In genomic region chr6:140337897-140338749, GRCm38 (mm10) we compare ENCODE assay signal across 8 mouse cellular contexts.
DNase-seq lines count a peak whose midpoint lies in the region; ATAC-seq and TF ChIP-seq lines count a peak whose summit lies in the region.

No protein-coding gene starts in this region.

- no peaks in the 10 kb centered on the region for H3K9me3 ChIP-seq in heart, embryonic 15.5 days (replicated peaks)
- H3K9me3 ChIP-seq in neural tube, embryonic 15.5 days (replicated peaks), result no peaks in the 10 kb centered on the region

- no peak for TF ChIP-seq CTCF in cerebellum, adult 2 months (IDR thresholded peaks at IDR 0.05; ENCODE audit: borderline replicate concordance, insufficient read depth, low read depth, low read length)

- peak overlapping the region; percentile 5 for H3K4me3 ChIP-seq in cerebellum, adult 2 months (replicated peaks; ENCODE audit: insufficient read depth, low read depth, low read length)
- H3K4me3 ChIP-seq in heart, embryonic 15.5 days, result peak overlapping the region; percentile 24
- peak overlapping the region; percentile 16 for H3K4me3 ChIP-seq in neural tube, embryonic 15.5 days (replicated peaks)

- no peak for DNase-seq in cerebellum, adult 2 months
- no peak for DNase-seq in cerebellum, adult 11-12 months
- peak; percentile 36 for DNase-seq in Muller cell, postnatal 12 days (ENCODE audit: inconsistent ontology term)
- DNase-seq in kidney, postnatal 25 days, result peak; percentile 57 to 64
- DNase-seq in ovary, adult 18-20 months (ENCODE audit: low spot score), result no peak
- no peak for DNase-seq in cerebellum, postnatal 4 days (ENCODE audit: low spot score in 2 of 2)

- no peaks in the 10 kb centered on the region; the same call in none of the 2 replicates for H3K4me1 ChIP-seq in cerebellum, adult 2 months (ENCODE audit: control insufficient read depth, insufficient read depth, low read length)
- H3K4me1 ChIP-seq in heart, embryonic 15.5 days (replicated peaks), result peaks cover 10% of the 10 kb centered on the region
- peaks cover 28% of the 10 kb centered on the region for H3K4me1 ChIP-seq in neural tube, embryonic 15.5 days

- TF ChIP-seq POLR2A in cerebellum, adult 2 months (IDR thresholded peaks at IDR 0.05; ENCODE audit: borderline replicate concordance, insufficient read depth, low read length), result no peak

- 15% methylated on average over 19 of the region's 19 CpGs for WGBS in cerebellum, adult 2 months
- WGBS in heart, embryonic 15.5 days, result 35% methylated on average over 19 of the region's 19 CpGs
- 26% methylated on average over 19 of the region's 19 CpGs for WGBS in neural tube, embryonic 15.5 days

- no peak overlapping the region for H3K9ac ChIP-seq in heart, embryonic 15.5 days
- no peak overlapping the region for H3K9ac ChIP-seq in neural tube, embryonic 15.5 days (replicated peaks)

- no peaks in the 10 kb centered on the region; the same call in 1 of the 2 replicates for H3K27me3 ChIP-seq in cerebellum, adult 2 months (ENCODE audit: control insufficient read depth, insufficient read depth, low read length)
- no peaks in the 10 kb centered on the region for H3K27me3 ChIP-seq in heart, embryonic 15.5 days
- H3K27me3 ChIP-seq in neural tube, embryonic 15.5 days (replicated peaks), result no peaks in the 10 kb centered on the region

- H3K36me3 ChIP-seq in heart, embryonic 15.5 days, result no peaks in the 10 kb centered on the region
- H3K36me3 ChIP-seq in neural tube, embryonic 15.5 days, result no peaks in the 10 kb centered on the region

- no peak overlapping the region for H3K27ac ChIP-seq in cerebellum, adult 2 months (ENCODE audit: insufficient read depth, low read length)
- no peak overlapping the region for H3K27ac ChIP-seq in heart, embryonic 15.5 days
- H3K27ac ChIP-seq in neural tube, embryonic 15.5 days (replicated peaks), result peak overlapping the region; percentile 48

- H3K4me2 ChIP-seq in heart, embryonic 15.5 days, result peak overlapping the region; percentile 55
- peak overlapping the region; percentile 49 for H3K4me2 ChIP-seq in neural tube, embryonic 15.5 days

- no peak for ATAC-seq in heart, embryonic 15.5 days (replicated peaks; ENCODE audit: insufficient number of reproducible peaks, insufficient read depth, low FRiP score, low read depth)
- peak; percentile 55 for ATAC-seq in neural tube, embryonic 15.5 days (ENCODE audit: low FRiP score)

Comparison
In these comparisons a context has a peak if more than half of its experiments do, and no peak if none do; other contexts are left out.
1. DNase-seq: peak in Muller cell, postnatal 12 days (single experiment) and kidney, postnatal 25 days (2 of 2); none in cerebellum, adult 2 months (0 of 2), cerebellum, adult 11-12 months (single experiment), ovary, adult 18-20 months (single experiment) and cerebellum, postnatal 4 days (0 of 2).
2. Peak in every context shown above with its lines, with median percentiles within 50 percentile points of each other: H3K4me3 ChIP-seq.